Mouse (Mus musculus) testis, adult 2 months (tissue): Measurements from ENCODE around the gene Dennd2a. TPM values are rescaled to one million over a fixed set of nuclear protein-coding genes. Genes with fewer than 3 reads are reported as not detected.

Experiments used
- H3K27ac ChIP-seq: fragments of 200-500 bp; 2 replicates; pipeline ENCODE4 v1.5.1; 2012; ENCODE audit warnings: low read depth, low read length; ENCODE audit not compliant: control insufficient read depth, insufficient read depth
- H3K27me3 ChIP-seq: fragments of 200-500 bp; 2 replicates; pipeline ENCODE4 v1.6.1; 2012; ENCODE audit warnings: mild to moderate bottlenecking, low read length, moderate library complexity; ENCODE audit not compliant: control insufficient read depth, insufficient read depth
- H3K36me3 ChIP-seq: fragments of 200-500 bp; 2 replicates; pipeline ENCODE4 v1.6.1; 2012; ENCODE audit warnings: mild to moderate bottlenecking, low read length; ENCODE audit not compliant: control insufficient read depth, insufficient read depth
- H3K4me1 ChIP-seq: fragments of 200-500 bp; 2 replicates; pipeline ENCODE4 v1.6.1; 2012; ENCODE audit warnings: low read length; ENCODE audit not compliant: control insufficient read depth, insufficient read depth
- H3K4me3 ChIP-seq: fragments of 200-500 bp; 2 replicates; pipeline ENCODE4 v1.5.1; 2012; ENCODE audit warnings: low read depth, mild to moderate bottlenecking, low read length, moderate library complexity, mixed read lengths; ENCODE audit not compliant: control insufficient read depth
- CTCF ChIP-seq: fragments of 200-500 bp; IDR thresholded peaks from 2 replicates; pipeline ENCODE4 v1.5.1; 2012; ENCODE audit warnings: low read depth, mild to moderate bottlenecking, inconsistent platforms, low read length, moderate library complexity; ENCODE audit not compliant: control insufficient read depth, insufficient read depth, insufficient replicate concordance
- POLR2A ChIP-seq: fragments of 200-500 bp; IDR thresholded peaks from 2 replicates; pipeline ENCODE4 v1.6.1; 2012; ENCODE audit warnings: low read depth, mild to moderate bottlenecking, inconsistent platforms, low read length, moderate library complexity; ENCODE audit not compliant: control insufficient read depth
- polyA plus RNA-seq: library from polyadenylated mRNA; depleted of rRNA; stranded (reverse); fragments of >200 nt; gene quantifications from 2 replicates; pipeline ENCODE4 v1.2.3, GENCODE M21; 2012

The Dennd2a gene
- polyA plus RNA-seq, 1 experiment: 9.5 TPM

- no peaks in the 10 kb centered on the region for H3K27me3 ChIP-seq
- peak within 1 kb of the TSS; percentile 94 for H3K27ac ChIP-seq
- peak within 1 kb of the TSS; percentile 94 for H3K4me3 ChIP-seq
- peaks cover 2% of the 10 kb centered on the region; the same call in 1 of the 2 replicates for H3K4me1 ChIP-seq
- H3K36me3 ChIP-seq: peaks cover 1% of the 10 kb centered on the region; the same call in 1 of the 2 replicates
- TF ChIP-seq CTCF (no peak), POLR2A (peak; percentile 83; the same call in 1 of the 2 replicates)
These were observed 34.9 kb upstream of the Dennd2a start, which contains the start of gene Ndufb2 for GRCm38 (mm10) chr6:39592401-39593214. TSS of gene Ndufb2 (plus strand) at chr6:39592574.

- H3K27ac ChIP-seq: no peak overlapping the region
These were observed 33.8 kb upstream of the Dennd2a start for GRCm38 (mm10) chr6:39591481-39591880.

GRCm38 (mm10) chr6:39585517-39585916 is 27.9 kb upstream of the Dennd2a start, which contains the start of gene Gm42420:
TSS of gene Gm42420 (plus strand) at chr6:39585753.
- Histone ChIP-seq H3K27me3 (no peaks in the 10 kb centered on the region), H3K36me3 (no peaks in the 10 kb centered on the region; the same call in 1 of the 2 replicates), H3K27ac (no peak within 1 kb of the TSS), H3K4me3 (peak within 1 kb of the TSS; percentile 64), H3K4me1 (no peaks in the 10 kb centered on the region; the same call in 1 of the 2 replicates)
- TF ChIP-seq POLR2A (no peak), CTCF (no peak)

More at GRCm38 (mm10) chr6:39591481-39591880, 33.8 kb upstream of the Dennd2a start:
- H3K4me1 ChIP-seq: peaks cover 2% of the 10 kb centered on the region; the same call in 1 of the 2 replicates
- no peaks in the 10 kb centered on the region for H3K36me3 ChIP-seq
- no peak for TF ChIP-seq POLR2A
- no peak for TF ChIP-seq CTCF
- H3K4me3 ChIP-seq: peak overlapping the region; percentile 94; the same call in 1 of the 2 replicates
- no peaks in the 10 kb centered on the region for H3K27me3 ChIP-seq

GRCm38 (mm10) chr6:39581087-39581784 is 23.6 kb upstream of the Dennd2a start:
- Histone ChIP-seq H3K4me3 (no peak overlapping the region), H3K4me1 (no peaks in the 10 kb centered on the region; the same call in 1 of the 2 replicates), H3K36me3 (no peaks in the 10 kb centered on the region; the same call in 1 of the 2 replicates), H3K27me3 (no peaks in the 10 kb centered on the region), H3K27ac (no peak overlapping the region)
- TF ChIP-seq CTCF (no peak), POLR2A (no peak)

GRCm38 (mm10) chr6:39580558-39580957 is 22.9 kb upstream of the Dennd2a start:
- H3K27ac ChIP-seq: no peak overlapping the region
- no peaks in the 10 kb centered on the region for H3K27me3 ChIP-seq
- H3K36me3 ChIP-seq: no peaks in the 10 kb centered on the region; the same call in 1 of the 2 replicates
- H3K4me1 ChIP-seq: no peaks in the 10 kb centered on the region; the same call in 1 of the 2 replicates
- no peak for TF ChIP-seq CTCF
- no peak for TF ChIP-seq POLR2A
- no peak overlapping the region for H3K4me3 ChIP-seq

- Histone ChIP-seq H3K27ac (no peak overlapping the region), H3K4me1 (peaks cover 5% of the 10 kb centered on the region), H3K4me3 (no peak overlapping the region), H3K27me3 (no peaks in the 10 kb centered on the region), H3K36me3 (no peaks in the 10 kb centered on the region)
- TF ChIP-seq POLR2A (no peak), CTCF (no peak)
These were observed 21.9 kb upstream of the Dennd2a start for GRCm38 (mm10) chr6:39579552-39579951.

- TF ChIP-seq CTCF (no peak), POLR2A (no peak)
- Histone ChIP-seq H3K4me3 (no peak overlapping the region; the same call in 1 of the 2 replicates), H3K36me3 (no peaks in the 10 kb centered on the region), H3K27me3 (no peaks in the 10 kb centered on the region), H3K4me1 (peaks cover 11% of the 10 kb centered on the region), H3K27ac (no peak overlapping the region)
These were observed 17.3 kb upstream of the Dennd2a start for GRCm38 (mm10) chr6:39574951-39575350.
